Mouse (Mus musculus): ENCODE measurements around the gene Eps15l1. TPM values are rescaled to one million over a fixed set of nuclear protein-coding genes. Genes with fewer than 3 reads are reported as not detected.

The Eps15l1 gene
- polyA plus RNA-seq, 1 experiment = 91.4 TPM

GRCm38 (mm10) chr8:72349838-72350237 lies 71.4 kb downstream of the Eps15l1 start:
- no peak for TF ChIP-seq POLR2A (IDR thresholded peaks at IDR 0.05; ENCODE audit: control insufficient read depth, extremely low read depth, insufficient read depth, low read length, poor library complexity)
- TF ChIP-seq CTCF (IDR thresholded peaks at IDR 0.05; ENCODE audit: borderline replicate concordance, control insufficient read depth, extremely low read depth, insufficient read depth, low read length, poor library complexity) = no peak
- WGBS = 2% methylated on average over 9 of the region's 9 CpGs
- Histone ChIP-seq H3K4me1 (replicated peaks; ENCODE audit: control insufficient read depth, insufficient read depth, low read length) (peaks cover 88% of the 10 kb centered on the region), H3K36me3 (ENCODE audit: control insufficient read depth, insufficient read depth, low read length) (peaks cover 3% of the 10 kb centered on the region; the same call in 1 of the 2 replicates), H3K4me3 (ENCODE audit: control insufficient read depth, insufficient read depth, low read length) (no peak overlapping the region), H3K27me3 (ENCODE audit: control insufficient read depth, insufficient read depth, low read length) (no peaks in the 10 kb centered on the region), H3K27ac (ENCODE audit: control insufficient read depth, insufficient read depth, low read length) (peak overlapping the region; percentile 90)
- peak; percentile 24 for DNase-seq

GRCm38 (mm10) chr8:72348956-72349355 lies 72.3 kb downstream of the Eps15l1 start:
- H3K36me3 ChIP-seq (ENCODE audit: control insufficient read depth, insufficient read depth, low read length) = peaks cover 3% of the 10 kb centered on the region; the same call in 1 of the 2 replicates
- no peak overlapping the region for H3K4me3 ChIP-seq (ENCODE audit: control insufficient read depth, insufficient read depth, low read length)
- H3K4me1 ChIP-seq (replicated peaks; ENCODE audit: control insufficient read depth, insufficient read depth, low read length) = peaks cover 81% of the 10 kb centered on the region
- TF ChIP-seq POLR2A (IDR thresholded peaks at IDR 0.05; ENCODE audit: control insufficient read depth, extremely low read depth, insufficient read depth, low read length, poor library complexity) = no peak
- no peak for TF ChIP-seq CTCF (IDR thresholded peaks at IDR 0.05; ENCODE audit: borderline replicate concordance, control insufficient read depth, extremely low read depth, insufficient read depth, low read length, poor library complexity)
- DNase-seq = no peak
- peak overlapping the region; percentile 21; the same call in 1 of the 2 replicates for H3K27ac ChIP-seq (ENCODE audit: control insufficient read depth, insufficient read depth, low read length)
- WGBS = 92% methylated on average over 1 of the region's 1 CpGs
- no peaks in the 10 kb centered on the region for H3K27me3 ChIP-seq (ENCODE audit: control insufficient read depth, insufficient read depth, low read length)

GRCm38 (mm10) chr8:72348114-72348513 lies 73.1 kb downstream of the Eps15l1 start:
- WGBS = 62% methylated on average over 2 of the region's 2 CpGs
- H3K27me3 ChIP-seq (ENCODE audit: control insufficient read depth, insufficient read depth, low read length) = no peaks in the 10 kb centered on the region
- TF ChIP-seq POLR2A (IDR thresholded peaks at IDR 0.05; ENCODE audit: control insufficient read depth, extremely low read depth, insufficient read depth, low read length, poor library complexity) (no peak), CTCF (IDR thresholded peaks at IDR 0.05; ENCODE audit: borderline replicate concordance, control insufficient read depth, extremely low read depth, insufficient read depth, low read length, poor library complexity) (no peak)
- peaks cover 73% of the 10 kb centered on the region for H3K4me1 ChIP-seq (replicated peaks; ENCODE audit: control insufficient read depth, insufficient read depth, low read length)
- no peak overlapping the region for H3K4me3 ChIP-seq (ENCODE audit: control insufficient read depth, insufficient read depth, low read length)
- no peak overlapping the region for H3K27ac ChIP-seq (ENCODE audit: control insufficient read depth, insufficient read depth, low read length)
- DNase-seq = no peak
- H3K36me3 ChIP-seq (ENCODE audit: control insufficient read depth, insufficient read depth, low read length) = peaks cover 7% of the 10 kb centered on the region; the same call in 1 of the 2 replicates

GRCm38 (mm10) chr8:72347553-72347952 lies 73.7 kb downstream of the Eps15l1 start:
- TF ChIP-seq CTCF (IDR thresholded peaks at IDR 0.05; ENCODE audit: borderline replicate concordance, control insufficient read depth, extremely low read depth, insufficient read depth, low read length, poor library complexity) (no peak), POLR2A (IDR thresholded peaks at IDR 0.05; ENCODE audit: control insufficient read depth, extremely low read depth, insufficient read depth, low read length, poor library complexity) (no peak)
- no peak overlapping the region for H3K27ac ChIP-seq (ENCODE audit: control insufficient read depth, insufficient read depth, low read length)
- peaks cover 7% of the 10 kb centered on the region; the same call in 1 of the 2 replicates for H3K36me3 ChIP-seq (ENCODE audit: control insufficient read depth, insufficient read depth, low read length)
- DNase-seq = no peak
- H3K4me3 ChIP-seq (ENCODE audit: control insufficient read depth, insufficient read depth, low read length) = no peak overlapping the region
- 36% methylated on average over 1 of the region's 1 CpGs for WGBS
- no peaks in the 10 kb centered on the region for H3K27me3 ChIP-seq (ENCODE audit: control insufficient read depth, insufficient read depth, low read length)
- peaks cover 70% of the 10 kb centered on the region for H3K4me1 ChIP-seq (replicated peaks; ENCODE audit: control insufficient read depth, insufficient read depth, low read length)

- Histone ChIP-seq H3K4me3 (ENCODE audit: control insufficient read depth, insufficient read depth, low read length) (no peak overlapping the region), H3K36me3 (ENCODE audit: control insufficient read depth, insufficient read depth, low read length) (peaks cover 26% of the 10 kb centered on the region), H3K4me1 (replicated peaks; ENCODE audit: control insufficient read depth, insufficient read depth, low read length) (peaks cover 37% of the 10 kb centered on the region), H3K27ac (ENCODE audit: control insufficient read depth, insufficient read depth, low read length) (no peak overlapping the region), H3K27me3 (ENCODE audit: control insufficient read depth, insufficient read depth, low read length) (no peaks in the 10 kb centered on the region)
- 55% methylated on average over 4 of the region's 4 CpGs for WGBS
- TF ChIP-seq CTCF (IDR thresholded peaks at IDR 0.05; ENCODE audit: borderline replicate concordance, control insufficient read depth, extremely low read depth, insufficient read depth, low read length, poor library complexity) (no peak), POLR2A (IDR thresholded peaks at IDR 0.05; ENCODE audit: control insufficient read depth, extremely low read depth, insufficient read depth, low read length, poor library complexity) (no peak)
- DNase-seq = no peak
These were observed 77.5 kb downstream of the Eps15l1 start for GRCm38 (mm10) chr8:72343725-72344124.

GRCm38 (mm10) chr8:72342556-72343300 lies 78.5 kb downstream of the Eps15l1 start:
- no peak overlapping the region for H3K4me3 ChIP-seq (ENCODE audit: control insufficient read depth, insufficient read depth, low read length)
- TF ChIP-seq POLR2A (IDR thresholded peaks at IDR 0.05; ENCODE audit: control insufficient read depth, extremely low read depth, insufficient read depth, low read length, poor library complexity) (no peak), CTCF (IDR thresholded peaks at IDR 0.05; ENCODE audit: borderline replicate concordance, control insufficient read depth, extremely low read depth, insufficient read depth, low read length, poor library complexity) (no peak)
- DNase-seq = no peak
- peaks cover 29% of the 10 kb centered on the region for H3K36me3 ChIP-seq (ENCODE audit: control insufficient read depth, insufficient read depth, low read length)
- H3K27ac ChIP-seq (ENCODE audit: control insufficient read depth, insufficient read depth, low read length) = no peak overlapping the region
- peaks cover 28% of the 10 kb centered on the region for H3K4me1 ChIP-seq (replicated peaks; ENCODE audit: control insufficient read depth, insufficient read depth, low read length)
- WGBS = 97% methylated on average over 5 of the region's 5 CpGs
- no peaks in the 10 kb centered on the region for H3K27me3 ChIP-seq (ENCODE audit: control insufficient read depth, insufficient read depth, low read length)
